Mouse (Mus musculus) frontal cortex, postnatal 10 days (tissue): Measurements from ENCODE around the gene Slc13a5.
A peak's percentile ranks its signal among the peaks of the same experiment; 100 is the strongest.

Source experiments
- DNase-seq, 2 experiments: peaks; one replicate each; pipeline ENCODE4 v3.0.0; 2022; ENCODE audit warnings: low spot score in 2 of 2, mixed read lengths in 1 of 2

Gene Slc13a5

GRCm38 (mm10) chr11:72265483-72265882 lies 1.5 kb downstream of the Slc13a5 start:
- DNase-seq, result peak; percentile 48 to 53

- DNase-seq, result no peak
These were observed 10.6 kb downstream of the Slc13a5 start for GRCm38 (mm10) chr11:72256441-72256840.

- no peak for DNase-seq
These were observed 11.4 kb downstream of the Slc13a5 start for GRCm38 (mm10) chr11:72255629-72256028.

GRCm38 (mm10) chr11:72245196-72245753 lies 21.7 kb downstream of the Slc13a5 start:
- DNase-seq, result no peak

- no peak for DNase-seq
These were observed 26.8 kb downstream of the Slc13a5 start for GRCm38 (mm10) chr11:72240062-72240860.

GRCm38 (mm10) chr11:72234013-72234412 lies 33.0 kb downstream of the Slc13a5 start:
- peak; percentile 39 to 45 for DNase-seq

GRCm38 (mm10) chr11:72232991-72233390 lies 34.0 kb downstream of the Slc13a5 start:
- no peak for DNase-seq

- DNase-seq, result no peak
These were observed 35.0 kb downstream of the Slc13a5 start for GRCm38 (mm10) chr11:72232068-72232467.

- DNase-seq, result no peak
These were observed 38.5 kb downstream of the Slc13a5 start for GRCm38 (mm10) chr11:72228513-72228912.

- no peak for DNase-seq
These were observed 40.1 kb downstream of the Slc13a5 start for GRCm38 (mm10) chr11:72226901-72227300.

GRCm38 (mm10) chr11:72226020-72226791 lies 40.8 kb downstream of the Slc13a5 start:
- no peak for DNase-seq

- peak; percentile 54 to 78 for DNase-seq
These were observed 42.2 kb downstream of the Slc13a5 start for GRCm38 (mm10) chr11:72224865-72225264.

GRCm38 (mm10) chr11:72223414-72223813 lies 43.6 kb downstream of the Slc13a5 start:
- no peak for DNase-seq

GRCm38 (mm10) chr11:72221278-72221677 lies 45.7 kb downstream of the Slc13a5 start:
- DNase-seq, result peak; percentile 35 to 64

GRCm38 (mm10) chr11:72217116-72217515 lies 49.9 kb downstream of the Slc13a5 start:
- no peak for DNase-seq

- DNase-seq, result peak; percentile 71 to 79
These were observed 51.6 kb downstream of the Slc13a5 start, which contains the start of gene Med31 for GRCm38 (mm10) chr11:72215410-72215797. Gene Med31 (minus strand): TSS chr11:72215592.

- DNase-seq, result peak; percentile 92 to 94
These were observed 52.2 kb downstream of the Slc13a5 start for GRCm38 (mm10) chr11:72214591-72215409.

- DNase-seq, result no peak
These were observed 59.1 kb downstream of the Slc13a5 start for GRCm38 (mm10) chr11:72207834-72208377.

GRCm38 (mm10) chr11:72207204-72207833 lies 59.7 kb downstream of the Slc13a5 start, which contains the start of the genes 4933427D14Rik and Txndc17:
Gene 4933427D14Rik (minus strand): TSS chr11:72207459.
Gene Txndc17 (plus strand): TSS chr11:72207547.
- DNase-seq, result peak; percentile 82 to 84
